Comparison of ENCODE assay signal across 12 mouse cellular contexts in the genomic region with DNA sequence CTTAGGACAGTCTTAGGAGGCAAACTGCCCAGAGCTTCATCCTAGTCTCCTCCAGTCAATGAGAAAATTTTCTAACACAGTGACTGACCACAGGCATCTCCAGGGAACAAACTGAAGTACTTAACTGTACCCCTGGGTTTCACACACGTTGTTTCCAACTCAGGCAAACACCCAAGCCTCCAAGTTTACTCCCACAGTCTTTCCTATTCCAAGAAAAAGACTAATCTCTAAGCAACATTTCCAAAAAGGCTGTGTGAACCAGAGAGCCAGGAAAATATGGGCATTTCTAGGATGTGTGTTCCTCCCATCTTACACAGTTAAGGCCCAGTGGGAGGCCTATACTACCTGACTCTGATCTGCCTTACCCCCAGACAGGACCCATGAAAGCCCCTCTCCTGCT.
"Had no signal": no experiment of that assay in that cellular context is flagged by ENCODE, and none has a peak within 500 bp of the region (broad histone marks: within the 10 kb centered on the region; RNA-seq: fewer than 3 reads in every experiment).

No protein-coding gene starts in this region.

- H3K9me3 ChIP-seq: limb, embryonic 13.5 days; midbrain, embryonic 12.5 days; neural tube, embryonic 15.5 days; stomach, embryonic 15.5 days had no signal

- H3K36me3 ChIP-seq: limb, embryonic 13.5 days; midbrain, embryonic 12.5 days; neural tube, embryonic 15.5 days; stomach, embryonic 15.5 days had no signal

- H3K4me2 ChIP-seq: limb, embryonic 13.5 days; midbrain, embryonic 12.5 days; neural tube, embryonic 15.5 days; stomach, embryonic 15.5 days had no signal

- ATAC-seq: midbrain, embryonic 16.5 days had no signal

- DNase-seq: kidney, postnatal 10 days; left cerebral cortex, postnatal 4 days; lung, adult 18-20 months; right cerebral cortex, adult 18-20 months; right cerebral cortex, postnatal 4 days; thymus, postnatal 36 days had no signal

- H3K27me3 ChIP-seq: limb, embryonic 13.5 days; midbrain, embryonic 12.5 days; neural tube, embryonic 15.5 days; stomach, embryonic 15.5 days had no signal

- H3K9ac ChIP-seq: limb, embryonic 13.5 days; liver, embryonic 14.5 days; midbrain, embryonic 12.5 days; neural tube, embryonic 15.5 days; stomach, embryonic 15.5 days had no signal

- H3K4me3 ChIP-seq: limb, embryonic 13.5 days; midbrain, embryonic 12.5 days; neural tube, embryonic 15.5 days; stomach, embryonic 15.5 days had no signal

- H3K4me1 ChIP-seq: limb, embryonic 13.5 days; midbrain, embryonic 12.5 days; neural tube, embryonic 15.5 days; stomach, embryonic 15.5 days had no signal

- H3K27ac ChIP-seq: limb, embryonic 13.5 days; liver, embryonic 14.5 days; midbrain, embryonic 12.5 days; neural tube, embryonic 15.5 days; stomach, embryonic 15.5 days had no signal
